Mouse (Mus musculus) cortical plate, adult 2 months (tissue): ENCODE data around the gene App.

ENCODE experiments used
- CTCF ChIP-seq: fragments of 200-500 bp; IDR thresholded peaks from 2 replicates; pipeline ENCODE4 v1.5.1; 2011; ENCODE audit warnings: mild to moderate bottlenecking, control low read depth, low read length; ENCODE audit not compliant: insufficient read depth; ENCODE audit errors: extremely low read depth
- POLR2A ChIP-seq: fragments of 200-500 bp; IDR thresholded peaks from 2 replicates; pipeline ENCODE4 v1.6.1; 2011; ENCODE audit warnings: mild to moderate bottlenecking, low read length, control low read depth; ENCODE audit not compliant: insufficient read depth; ENCODE audit errors: extremely low read depth

DNA sequence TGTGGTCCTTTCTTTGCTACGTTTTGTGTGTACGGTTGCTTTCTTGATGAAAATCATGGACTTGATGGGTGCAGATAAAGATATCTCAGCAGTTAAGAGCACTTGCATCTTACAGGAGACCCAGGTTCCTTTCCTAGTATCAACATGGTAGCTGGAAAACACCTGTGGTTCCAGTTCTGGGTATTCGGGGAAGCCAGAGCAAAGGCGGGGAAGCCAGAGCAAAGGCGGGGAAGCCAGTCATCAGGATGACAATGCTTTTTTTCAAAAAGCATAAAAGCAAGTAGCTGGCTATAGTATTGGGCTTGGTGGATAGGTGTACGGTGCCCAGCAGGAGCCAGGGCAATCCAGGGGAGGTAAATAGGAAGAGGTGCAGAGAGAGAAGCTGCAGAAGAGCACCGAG lies 65.1 kb downstream of the App start:
- TF ChIP-seq CTCF (no peak), POLR2A (no peak)
